Mouse (Mus musculus): ENCODE measurements around the gene Kidins220. TPM values are rescaled to one million over a fixed set of nuclear protein-coding genes. Genes with fewer than 3 reads are reported as not detected.

Gene Kidins220
- polyA plus RNA-seq, 2 experiments from 2014 or later = 12.3 to 12.8 TPM

- no peak for ATAC-seq
Observed at GRCm38 (mm10) chr12:25093241-25093774, 118.6 kb downstream of the Kidins220 start.

- no peak for ATAC-seq
Observed at GRCm38 (mm10) chr12:25094621-25095521, 120.1 kb downstream of the Kidins220 start.

GRCm38 (mm10) chr12:25095538-25095937 is 120.8 kb downstream of the Kidins220 start:
- peak; percentile 3 for ATAC-seq

- peak; percentile 91 for ATAC-seq
Observed at GRCm38 (mm10) chr12:25095974-25096639, 121.4 kb downstream of the Kidins220 start.

- no peak for ATAC-seq
Observed at GRCm38 (mm10) chr12:25096640-25097051, 121.9 kb downstream of the Kidins220 start.

GRCm38 (mm10) chr12:25097052-25097209 is 122.2 kb downstream of the Kidins220 start, which contains the start of gene Id2:
Gene Id2 (minus strand): TSS chr12:25097140.
- ATAC-seq = no peak

- ATAC-seq = no peak
Observed at GRCm38 (mm10) chr12:25097210-25098160, 122.8 kb downstream of the Kidins220 start.

GRCm38 (mm10) chr12:25098161-25098550 is 123.4 kb downstream of the Kidins220 start:
- ATAC-seq = no peak

- ATAC-seq = peak; percentile 33
Observed at GRCm38 (mm10) chr12:25098561-25099312, 124.0 kb downstream of the Kidins220 start.

GRCm38 (mm10) chr12:25099313-25099562 is 124.5 kb downstream of the Kidins220 start:
- no peak for ATAC-seq

- no peak for ATAC-seq
Observed at GRCm38 (mm10) chr12:25099563-25100408, 125.1 kb downstream of the Kidins220 start.

GRCm38 (mm10) chr12:25100411-25101217 is 125.9 kb downstream of the Kidins220 start:
- ATAC-seq = no peak

GRCm38 (mm10) chr12:25101389-25101788 is 126.7 kb downstream of the Kidins220 start:
- ATAC-seq = no peak

GRCm38 (mm10) chr12:25103911-25104310 is 129.2 kb downstream of the Kidins220 start:
- no peak for ATAC-seq

GRCm38 (mm10) chr12:25104541-25104940 is 129.8 kb downstream of the Kidins220 start:
- no peak for ATAC-seq

GRCm38 (mm10) chr12:25108865-25109264 is 134.1 kb downstream of the Kidins220 start:
- no peak for ATAC-seq

GRCm38 (mm10) chr12:25109971-25110681 is 135.4 kb downstream of the Kidins220 start:
- no peak for ATAC-seq

GRCm38 (mm10) chr12:25110682-25111078 is 136.0 kb downstream of the Kidins220 start:
- no peak for ATAC-seq

Measured in activated CD4-positive, CD25-positive, alpha-beta regulatory T cell, adult 4 months (primary cell).